Mouse (Mus musculus) liver, embryonic 14.5 days (tissue): ENCODE measurements around the gene Plekhg3. TPM values are rescaled to one million over a fixed set of nuclear protein-coding genes. Genes with fewer than 3 reads are reported as not detected.

Source experiments
- ATAC-seq: fragments of 200-750 bp; cut with Nextera tagmentation; 2 replicates; pipeline ENCODE4 v1.8.0; 2017; ENCODE audit warnings: moderate number of reproducible peaks, mild to moderate bottlenecking, moderate library complexity; ENCODE audit not compliant: insufficient read depth
- DNase-seq, 3 experiments: peaks; one replicate each; pipeline ENCODE4 v3.0.0-alpha.2; 2012 to 2013; ENCODE audit warnings: low read depth in 3 of 3, low spot score in 3 of 3
- H3K27ac ChIP-seq: fragments of 300-500 bp; sonication (generic); 2 replicates; pipeline ENCODE4 v1.5.1; 2014; ENCODE audit warnings: moderate library complexity, mild to moderate bottlenecking, control low read depth, inconsistent platforms
- H3K27me3 ChIP-seq: fragments of 300-500 bp; sonication (generic); 2 replicates; pipeline ENCODE4 v1.6.1; 2014; ENCODE audit warnings: mild to moderate bottlenecking, low read length, moderate library complexity; ENCODE audit not compliant: control insufficient read depth, insufficient read depth
- H3K36me3 ChIP-seq: fragments of 300-500 bp; sonication (generic); replicated peaks from 2 replicates; pipeline ENCODE4 v1.6.1; 2014; ENCODE audit warnings: low read depth; ENCODE audit not compliant: control insufficient read depth, insufficient read depth
- H3K4me1 ChIP-seq, 2 experiments: fragments of 200-500 bp in 1 of 2; fragments of 300-500 bp in 1 of 2; sonication (generic) in 1 of 2; replicated peaks; 2 replicates each; pipeline ENCODE4 v1.6.1; 2012 to 2014; ENCODE audit warnings: antibody characterized with exemption in 1 of 2, inconsistent platforms in 1 of 2, low read length in 1 of 2; ENCODE audit not compliant: control insufficient read depth in 2 of 2, insufficient read depth in 2 of 2
- H3K4me2 ChIP-seq: fragments of 300-500 bp; sonication (generic); 2 replicates; pipeline ENCODE4 v1.6.1; 2014; ENCODE audit warnings: low read depth, mild to moderate bottlenecking, control low read depth, moderate library complexity
- H3K4me3 ChIP-seq, 2 experiments: fragments of 200-500 bp in 1 of 2; fragments of 300-500 bp in 1 of 2; sonication (generic) in 1 of 2; 2 replicates each; pipeline ENCODE4 v1.5.1; 2012 to 2014; ENCODE audit warnings: low read depth in 2 of 2, low read length in 2 of 2, mild to moderate bottlenecking in 2 of 2, control low read depth in 1 of 2, inconsistent platforms in 1 of 2, moderate library complexity in 1 of 2; ENCODE audit not compliant: insufficient read depth in 1 of 2
- H3K9ac ChIP-seq: fragments of 300-500 bp; sonication (generic); replicated peaks from 2 replicates; pipeline ENCODE4 v1.6.1; 2014; ENCODE audit warnings: mild to moderate bottlenecking, control low read depth, moderate library complexity
- H3K9me3 ChIP-seq: fragments of 300-500 bp; sonication (generic); 2 replicates; pipeline ENCODE4 v1.6.1; 2016; ENCODE audit warnings: low read length, mixed read lengths; ENCODE audit not compliant: control insufficient read depth
- CTCF ChIP-seq: IDR thresholded peaks from 2 replicates; pipeline ENCODE4 v1.5.1; 2016; ENCODE audit warnings: antibody characterized with exemption, low read depth, control low read depth
- EP300 ChIP-seq: IDR thresholded peaks from 2 replicates; pipeline ENCODE4 v1.6.1; 2016; ENCODE audit warnings: antibody characterized with exemption, low read depth
- WGBS: fragments of 180-500 bp; shearing (Covaris S2); extraction: QIAGEN DNeasy Blood & Tissue Kit; methylation state at CpG from one replicate; pipeline ENCODE4 v1.1.7; 2014; ENCODE audit not compliant: insufficient replicate concordance; 5-methylcytosine and 5-hydroxymethylcytosine counted together
- polyA plus RNA-seq, 2 experiments: library from polyadenylated mRNA; depleted of rRNA in 1 of 2; stranded (reverse) in 1 of 2; unstranded in 1 of 2; fragments of >200 nt; fragmentation: Nextera tagmentation in 1 of 2; extraction: Ambion mirVana in 1 of 2; gene quantifications; 2 replicates each; pipeline versions ENCODE4 v1.2.1 to v1.2.3; 2012 to 2014

Plekhg3 gene
- polyA plus RNA-seq, 2 experiments = 1.4 to 5.0 TPM

- Histone ChIP-seq H3K4me3 (no peak overlapping the region), H3K27me3 (no peaks in the 10 kb centered on the region; the same call in 1 of the 2 replicates), H3K9ac (no peak overlapping the region), H3K4me1 (peaks cover 0 to 3% of the 10 kb centered on the region in 2 experiments; a peak in 2 of 4 replicates), H3K27ac (no peak overlapping the region), H3K4me2 (no peak overlapping the region), H3K9me3 (no peaks in the 10 kb centered on the region), H3K36me3 (no peaks in the 10 kb centered on the region)
- ATAC-seq (no peak), DNase-seq (no peak)
- WGBS = 66% methylated on average over 9 of the region's 9 CpGs
- TF ChIP-seq CTCF (no peak), EP300 (no peak)
Measured at GRCm38 (mm10) chr12:76499276-76499675, 31.4 kb upstream of the Plekhg3 start.

DNA sequence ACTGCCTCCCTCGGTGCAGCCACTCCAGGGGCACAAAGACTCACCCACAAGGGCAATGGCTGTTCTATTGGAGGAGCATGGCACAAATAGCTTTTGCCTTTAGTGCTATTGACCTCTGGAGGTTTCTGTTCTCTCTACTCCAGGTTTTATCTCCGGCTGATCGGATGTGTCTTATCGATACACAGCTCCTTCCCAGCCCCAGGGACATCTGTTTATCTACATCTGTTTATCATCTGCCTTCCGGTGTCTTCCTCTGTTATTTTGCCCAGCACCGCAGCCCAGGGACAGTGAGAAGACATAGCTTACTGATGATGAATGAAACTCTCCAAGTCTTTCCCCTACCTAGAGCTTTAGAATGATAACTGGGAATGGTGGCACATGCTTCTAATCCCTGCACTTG is 30.6 kb upstream of the Plekhg3 start:
- H3K4me1 ChIP-seq = peaks cover 0 to 3% of the 10 kb centered on the region in 2 experiments; a peak in 2 of 4 replicates
- no peak overlapping the region for H3K9ac ChIP-seq
- no peaks in the 10 kb centered on the region; the same call in 1 of the 2 replicates for H3K27me3 ChIP-seq
- H3K9me3 ChIP-seq = no peaks in the 10 kb centered on the region
- DNase-seq (no peak), ATAC-seq (no peak)
- 55% methylated on average over 6 of the region's 6 CpGs for whole genome bisulfite sequencing
- TF ChIP-seq CTCF = no peak
- no peak for TF ChIP-seq EP300
- no peak overlapping the region for H3K4me2 ChIP-seq
- no peaks in the 10 kb centered on the region for H3K36me3 ChIP-seq
- no peak overlapping the region for H3K27ac ChIP-seq
- no peak overlapping the region for H3K4me3 ChIP-seq

DNA sequence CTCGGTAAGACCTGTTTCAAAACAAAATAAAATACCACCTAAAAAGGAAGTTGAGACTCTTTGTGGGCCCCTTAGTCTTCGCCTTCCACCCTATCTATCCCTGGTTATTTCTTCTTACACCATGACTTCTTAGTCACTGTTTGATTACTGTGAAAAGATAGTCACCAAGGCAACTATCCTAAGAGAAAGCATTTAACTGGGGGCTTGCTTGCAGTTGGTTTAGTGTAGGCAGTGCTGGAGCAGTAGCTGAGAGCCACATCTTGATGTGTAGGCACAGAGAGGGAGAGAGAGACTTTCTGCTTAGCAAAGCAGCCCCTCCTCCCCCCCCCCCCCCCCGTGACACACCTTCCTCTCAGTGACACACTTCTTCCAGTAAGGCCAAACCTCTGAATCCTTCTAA is 29.8 kb upstream of the Plekhg3 start:
- no peak overlapping the region for H3K4me3 ChIP-seq
- ATAC-seq (no peak), DNase-seq (peak in 1 of 3 experiments; percentile 17)
- H3K4me2 ChIP-seq = no peak overlapping the region
- TF ChIP-seq EP300 = no peak
- TF ChIP-seq CTCF = no peak
- no peaks in the 10 kb centered on the region for H3K36me3 ChIP-seq
- no peaks in the 10 kb centered on the region for H3K9me3 ChIP-seq
- no peak overlapping the region for H3K27ac ChIP-seq
- 11% methylated on average over 3 of the region's 3 CpGs for WGBS
- H3K27me3 ChIP-seq = no peaks in the 10 kb centered on the region; the same call in 1 of the 2 replicates
- no peak overlapping the region for H3K9ac ChIP-seq
- H3K4me1 ChIP-seq = peaks cover 0 to 3% of the 10 kb centered on the region in 2 experiments; a peak in 2 of 4 replicates

DNA sequence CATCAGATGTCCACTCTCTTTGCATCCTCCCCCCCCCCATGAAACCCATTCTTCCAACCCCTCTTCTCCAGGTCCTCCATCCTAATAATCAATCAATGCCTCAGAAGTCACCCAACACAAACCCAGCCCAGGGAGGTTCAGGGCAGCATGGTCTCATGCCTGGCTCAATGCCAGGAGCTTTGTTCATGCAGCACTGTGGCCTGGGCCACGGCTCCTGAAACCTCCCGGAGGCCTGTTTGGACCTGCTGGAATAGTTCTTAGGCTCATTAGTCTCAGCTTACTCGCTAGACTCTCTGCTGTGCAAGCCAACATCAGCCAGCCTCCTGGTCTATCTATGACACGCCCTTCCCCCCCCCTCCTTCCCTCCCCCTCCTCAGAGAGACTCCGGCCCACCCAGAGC is 27.7 kb upstream of the Plekhg3 start:
- H3K9ac ChIP-seq = no peak overlapping the region
- no peak for TF ChIP-seq EP300
- no peak for TF ChIP-seq CTCF
- DNase-seq (no peak), ATAC-seq (no peak)
- H3K36me3 ChIP-seq = no peaks in the 10 kb centered on the region
- H3K4me1 ChIP-seq = peaks cover 0 to 3% of the 10 kb centered on the region in 2 experiments; a peak in 2 of 4 replicates
- H3K27ac ChIP-seq = no peak overlapping the region
- H3K9me3 ChIP-seq = no peaks in the 10 kb centered on the region
- WGBS = 58% methylated on average over 5 of the region's 5 CpGs
- no peak overlapping the region for H3K4me2 ChIP-seq
- no peaks in the 10 kb centered on the region for H3K27me3 ChIP-seq
- no peak overlapping the region for H3K4me3 ChIP-seq

DNA sequence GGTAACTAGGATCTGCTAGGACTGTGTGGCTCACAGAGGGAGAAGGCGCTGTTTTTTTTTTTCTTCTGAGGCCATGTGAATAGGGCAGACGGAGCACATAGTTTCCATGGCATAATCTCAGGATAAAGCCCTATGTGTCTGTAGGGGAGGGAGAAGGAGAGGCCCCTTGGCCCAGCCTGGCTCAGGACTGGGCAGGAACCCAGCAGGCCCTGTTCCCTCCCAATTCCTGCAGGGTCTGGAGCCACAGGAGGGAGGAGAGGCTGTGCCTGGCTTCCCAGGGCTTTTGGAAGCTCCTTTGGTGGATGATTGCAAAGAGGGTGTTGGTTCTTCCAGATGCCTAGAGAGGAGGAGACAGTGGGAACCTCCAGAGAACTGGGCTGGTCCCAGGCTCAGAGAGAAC is 24.2 kb upstream of the Plekhg3 start:
- Histone ChIP-seq H3K36me3 (no peaks in the 10 kb centered on the region), H3K4me2 (no peak overlapping the region), H3K9ac (no peak overlapping the region), H3K27ac (no peak overlapping the region), H3K4me1 (no peaks in the 10 kb centered on the region), H3K9me3 (no peaks in the 10 kb centered on the region), H3K4me3 (no peak overlapping the region), H3K27me3 (no peaks in the 10 kb centered on the region)
- DNase-seq = no peak
- 76% methylated on average over 2 of the region's 2 CpGs for WGBS
- no peak for TF ChIP-seq CTCF
- TF ChIP-seq EP300 = no peak
- ATAC-seq = no peak
